Mouse (Mus musculus) cerebellum, postnatal 4 days (tissue): ENCODE results near the gene Klra2.
"Not testable (repeated sequence)": the region's sequence is repeated elsewhere in the genome, so short reads cannot be mapped to it uniquely, and the experiment has no call there.

Experiments used
- DNase-seq, 2 experiments: peaks; one replicate each; pipeline ENCODE4 v3.0.0; 2022; ENCODE audit warnings: low spot score in 2 of 2, mixed read lengths in 1 of 2

The Klra2 gene

GRCm38 (mm10) chr6:131247206-131247605, at the start of gene Klra2:
TSS of gene Klra2 (minus strand) at chr6:131247362.
- DNase-seq = no peak

- no peak for DNase-seq
Measured at GRCm38 (mm10) chr6:131294435-131295112, 47.4 kb upstream of the Klra2 start.

GRCm38 (mm10) chr6:131293916-131294315, 46.8 kb upstream of the Klra2 start:
- DNase-seq = no peak

GRCm38 (mm10) chr6:131292991-131293788, 46.0 kb upstream of the Klra2 start, which contains the start of gene Magohb:
TSS of gene Magohb (minus strand) at chr6:131293244.
- DNase-seq = peak; percentile 90 to 97

GRCm38 (mm10) chr6:131292276-131292990, 45.3 kb upstream of the Klra2 start:
- no peak for DNase-seq

- DNase-seq = peak in 1 of 2 experiments; percentile 29
Measured at GRCm38 (mm10) chr6:131290430-131290829, 43.3 kb upstream of the Klra2 start.

GRCm38 (mm10) chr6:131278160-131278559, 31.0 kb upstream of the Klra2 start:
- DNase-seq = not testable (repeated sequence)

GRCm38 (mm10) chr6:131276659-131277058, 29.5 kb upstream of the Klra2 start:
- no peak for DNase-seq

GRCm38 (mm10) chr6:131272311-131272710, 25.1 kb upstream of the Klra2 start:
- DNase-seq = no peak

GRCm38 (mm10) chr6:131270312-131270711, 23.1 kb upstream of the Klra2 start:
- DNase-seq = no peak

GRCm38 (mm10) chr6:131269599-131269998, 22.4 kb upstream of the Klra2 start:
- DNase-seq = no peak

GRCm38 (mm10) chr6:131264175-131264574, 17.0 kb upstream of the Klra2 start:
- no peak for DNase-seq

GRCm38 (mm10) chr6:131262778-131263177, 15.6 kb upstream of the Klra2 start:
- DNase-seq = no peak

- no peak for DNase-seq
Measured at GRCm38 (mm10) chr6:131262009-131262408, 14.8 kb upstream of the Klra2 start.

GRCm38 (mm10) chr6:131245081-131245480, 2.1 kb downstream of the Klra2 start:
- no peak for DNase-seq
